Mouse (Mus musculus): ENCODE data around the gene Gm36210. TPM values are rescaled to one million over a fixed set of nuclear protein-coding genes. Genes with fewer than 3 reads are reported as not detected.
A peak's percentile ranks its signal among the peaks of the same experiment; 100 is the strongest.

Gene Gm36210
- polyA plus RNA-seq, 1 experiment: not detected

- no peak for TF ChIP-seq MYOG (IDR thresholded peaks at IDR 0.05; ENCODE audit: control insufficient read depth, extremely low read depth, insufficient read length)
- TF ChIP-seq FOSL1 (IDR thresholded peaks at IDR 0.05; ENCODE audit: insufficient read depth, low read length, poor library complexity, severe bottlenecking): no peak
- no peak for TF ChIP-seq CTCF (IDR thresholded peaks at IDR 0.05; ENCODE audit: control insufficient read depth, insufficient read depth, insufficient read length)
- peak; percentile 63 for TF ChIP-seq USF1 (IDR thresholded peaks at IDR 0.05; ENCODE audit: low read depth)
- no peak for TF ChIP-seq CEBPB (IDR thresholded peaks at IDR 0.05; ENCODE audit: low read depth)
- peak; percentile 2 for TF ChIP-seq MAX (IDR thresholded peaks at IDR 0.05)
- TF ChIP-seq MYOD1 (IDR thresholded peaks at IDR 0.05; ENCODE audit: control insufficient read depth, insufficient read length, low read depth): peak; percentile 31
- Histone ChIP-seq H3K27me3 (ENCODE audit: control insufficient read depth, insufficient read depth, insufficient read length) (no peaks in the 10 kb centered on the region), H3K36me3 (ENCODE audit: control insufficient read depth, insufficient read depth) (no peaks in the 10 kb centered on the region), H3ac (ENCODE audit: control insufficient read depth, insufficient read length, low read depth) (peak within 1 kb of the TSS; percentile 39), H3K79me2 (ENCODE audit: control insufficient read depth, insufficient read depth) (no peaks in the 10 kb centered on the region), H3K4me3 (ENCODE audit: insufficient read depth, poor library complexity, severe bottlenecking) (no peak within 1 kb of the TSS), H3K79me3 (ENCODE audit: low read depth) (no peaks in the 10 kb centered on the region)
Observed at GRCm38 (mm10) chr7:4925441-4926381, 19.4 kb upstream of the Gm36210 start, which contains the start of gene Ssc5d. Ssc5d (plus strand) TSS chr7:4925785.

GRCm38 (mm10) chr7:4924891-4925301, 18.6 kb upstream of the Gm36210 start:
- no peaks in the 10 kb centered on the region for H3K27me3 ChIP-seq (ENCODE audit: control insufficient read depth, insufficient read depth, insufficient read length)
- H3ac ChIP-seq (ENCODE audit: control insufficient read depth, insufficient read length, low read depth): no peak overlapping the region
- peaks cover 7% of the 10 kb centered on the region for H3K36me3 ChIP-seq (ENCODE audit: control insufficient read depth, insufficient read depth)
- no peak overlapping the region for H3K4me3 ChIP-seq (ENCODE audit: insufficient read depth, poor library complexity, severe bottlenecking)
- peak; percentile 67 for TF ChIP-seq MYOD1 (IDR thresholded peaks at IDR 0.05; ENCODE audit: control insufficient read depth, insufficient read length, low read depth)
- no peak for TF ChIP-seq FOSL1 (IDR thresholded peaks at IDR 0.05; ENCODE audit: insufficient read depth, low read length, poor library complexity, severe bottlenecking)
- H3K79me3 ChIP-seq (ENCODE audit: low read depth): no peaks in the 10 kb centered on the region
- H3K79me2 ChIP-seq (ENCODE audit: control insufficient read depth, insufficient read depth): no peaks in the 10 kb centered on the region

- peak; percentile 5 for TF ChIP-seq CTCF (IDR thresholded peaks at IDR 0.05; ENCODE audit: control insufficient read depth, insufficient read depth, insufficient read length)
- TF ChIP-seq MAX (IDR thresholded peaks at IDR 0.05): no peak
- no peaks in the 10 kb centered on the region for H3K27me3 ChIP-seq (ENCODE audit: control insufficient read depth, insufficient read depth, insufficient read length)
- H3K79me3 ChIP-seq (ENCODE audit: low read depth): no peaks in the 10 kb centered on the region
- H3K79me2 ChIP-seq (ENCODE audit: control insufficient read depth, insufficient read depth): no peaks in the 10 kb centered on the region
- H3ac ChIP-seq (ENCODE audit: control insufficient read depth, insufficient read length, low read depth): peak overlapping the region; percentile 20
- H3K4me3 ChIP-seq (ENCODE audit: insufficient read depth, poor library complexity, severe bottlenecking): no peak overlapping the region
- H3K36me3 ChIP-seq (ENCODE audit: control insufficient read depth, insufficient read depth): peaks cover 10% of the 10 kb centered on the region
Observed at GRCm38 (mm10) chr7:4924483-4924882, 18.2 kb upstream of the Gm36210 start.

GRCm38 (mm10) chr7:4923586-4924364, 17.5 kb upstream of the Gm36210 start:
- Histone ChIP-seq H3K27me3 (ENCODE audit: control insufficient read depth, insufficient read depth, insufficient read length) (no peaks in the 10 kb centered on the region), H3K36me3 (ENCODE audit: control insufficient read depth, insufficient read depth) (peaks cover 10% of the 10 kb centered on the region), H3ac (ENCODE audit: control insufficient read depth, insufficient read length, low read depth) (peak overlapping the region; percentile 20), H3K79me2 (ENCODE audit: control insufficient read depth, insufficient read depth) (no peaks in the 10 kb centered on the region), H3K4me3 (ENCODE audit: insufficient read depth, poor library complexity, severe bottlenecking) (no peak overlapping the region), H3K79me3 (ENCODE audit: low read depth) (no peaks in the 10 kb centered on the region)
- no peak for TF ChIP-seq CEBPB (IDR thresholded peaks at IDR 0.05; ENCODE audit: low read depth)
- TF ChIP-seq CTCF (IDR thresholded peaks at IDR 0.05; ENCODE audit: control insufficient read depth, insufficient read depth, insufficient read length): peak; percentile 28

GRCm38 (mm10) chr7:4922931-4923565, 16.7 kb upstream of the Gm36210 start:
- Histone ChIP-seq H3K27me3 (ENCODE audit: control insufficient read depth, insufficient read depth, insufficient read length) (no peaks in the 10 kb centered on the region), H3K36me3 (ENCODE audit: control insufficient read depth, insufficient read depth) (peaks cover 10% of the 10 kb centered on the region), H3K4me3 (ENCODE audit: insufficient read depth, poor library complexity, severe bottlenecking) (no peak overlapping the region), H3ac (ENCODE audit: control insufficient read depth, insufficient read length, low read depth) (no peak overlapping the region), H3K79me2 (ENCODE audit: control insufficient read depth, insufficient read depth) (peaks cover under 1% of the 10 kb centered on the region), H3K79me3 (ENCODE audit: low read depth) (no peaks in the 10 kb centered on the region)
- TF ChIP-seq MAX (IDR thresholded peaks at IDR 0.05): no peak
- no peak for TF ChIP-seq CEBPB (IDR thresholded peaks at IDR 0.05; ENCODE audit: low read depth)
- TF ChIP-seq MYOG (IDR thresholded peaks at IDR 0.05; ENCODE audit: control insufficient read depth, extremely low read depth, insufficient read length): no peak
- no peak for TF ChIP-seq CTCF (IDR thresholded peaks at IDR 0.05; ENCODE audit: control insufficient read depth, insufficient read depth, insufficient read length)
- TF ChIP-seq MYOD1 (IDR thresholded peaks at IDR 0.05; ENCODE audit: control insufficient read depth, insufficient read length, low read depth): no peak
- no peak for TF ChIP-seq USF1 (IDR thresholded peaks at IDR 0.05; ENCODE audit: low read depth)
- no peak for TF ChIP-seq FOSL1 (IDR thresholded peaks at IDR 0.05; ENCODE audit: insufficient read depth, low read length, poor library complexity, severe bottlenecking)

All from C2C12 (cell line).